Mouse (Mus musculus) testis, postnatal 10 days (tissue): ENCODE results near the gene Meis2.

Experiments used
- DNase-seq: peaks from one replicate; pipeline ENCODE4 v3.0.0; 2021; ENCODE audit warnings: low spot score

Meis2 gene

GRCm38 (mm10) chr2:115998802-115999201 is 66.8 kb downstream of the Meis2 start:
- DNase-seq = no peak

- no peak for DNase-seq
These were observed 69.2 kb downstream of the Meis2 start for GRCm38 (mm10) chr2:115996438-115996837.

- DNase-seq = no peak
These were observed 71.8 kb downstream of the Meis2 start for GRCm38 (mm10) chr2:115993877-115994276.

GRCm38 (mm10) chr2:115989249-115989648 is 76.4 kb downstream of the Meis2 start:
- DNase-seq = no peak

- no peak for DNase-seq
These were observed 77.2 kb downstream of the Meis2 start for GRCm38 (mm10) chr2:115988448-115988847.

GRCm38 (mm10) chr2:115984952-115985351 is 80.7 kb downstream of the Meis2 start:
- no peak for DNase-seq

GRCm38 (mm10) chr2:115984487-115984886 is 81.2 kb downstream of the Meis2 start:
- DNase-seq = no peak

GRCm38 (mm10) chr2:115980490-115980889 is 85.1 kb downstream of the Meis2 start:
- no peak for DNase-seq

GRCm38 (mm10) chr2:115979683-115980476 is 85.8 kb downstream of the Meis2 start:
- no peak for DNase-seq

GRCm38 (mm10) chr2:115978666-115979065 is 87.0 kb downstream of the Meis2 start:
- no peak for DNase-seq

GRCm38 (mm10) chr2:115971296-115971805 is 94.3 kb downstream of the Meis2 start:
- DNase-seq = no peak

GRCm38 (mm10) chr2:115970091-115970820 is 95.4 kb downstream of the Meis2 start:
- no peak for DNase-seq

GRCm38 (mm10) chr2:115969201-115969600 is 96.4 kb downstream of the Meis2 start:
- no peak for DNase-seq

- no peak for DNase-seq
These were observed 100.7 kb downstream of the Meis2 start for GRCm38 (mm10) chr2:115964911-115965310.

GRCm38 (mm10) chr2:115963293-115963835 is 102.3 kb downstream of the Meis2 start:
- no peak for DNase-seq

- no peak for DNase-seq
These were observed 102.9 kb downstream of the Meis2 start for GRCm38 (mm10) chr2:115962728-115963127.

GRCm38 (mm10) chr2:115962113-115962512 is 103.5 kb downstream of the Meis2 start:
- DNase-seq = no peak

- no peak for DNase-seq
These were observed 105.0 kb downstream of the Meis2 start for GRCm38 (mm10) chr2:115960615-115961014.

- DNase-seq = no peak
These were observed 108.9 kb downstream of the Meis2 start for GRCm38 (mm10) chr2:115956786-115957185.

- no peak for DNase-seq
These were observed 115.0 kb downstream of the Meis2 start for GRCm38 (mm10) chr2:115950645-115951044.

- no peak for DNase-seq
These were observed 116.8 kb downstream of the Meis2 start for GRCm38 (mm10) chr2:115948630-115949426.

- no peak for DNase-seq
These were observed 117.9 kb downstream of the Meis2 start for GRCm38 (mm10) chr2:115947714-115948226.
